In genomic region chr17:69497315-69497714, GRCm38 (mm10) we compare ENCODE assay signal across 36 mouse cellular contexts. TPM values are rescaled to one million over a fixed set of nuclear protein-coding genes. Genes with fewer than 3 reads are reported as not detected.
"Had no signal": no experiment of that assay in that cellular context is flagged by ENCODE, and none has a peak within 500 bp of the region (broad histone marks: within the 10 kb centered on the region; RNA-seq: fewer than 3 reads in every experiment).

No protein-coding gene starts in this region.

- H3K4me2 ChIP-seq: limb, embryonic 12.5 days; limb, embryonic 13.5 days; limb, embryonic 15.5 days; liver, embryonic 11.5 days; liver, embryonic 12.5 days; liver, embryonic 13.5 days; liver, embryonic 15.5 days; lung, embryonic 14.5 days; lung, embryonic 15.5 days; midbrain, embryonic 11.5 days; midbrain, embryonic 12.5 days; midbrain, embryonic 13.5 days; midbrain, embryonic 15.5 days had no signal

- H3K4me3 ChIP-seq: limb, embryonic 10.5 days; limb, embryonic 12.5 days; limb, embryonic 13.5 days; limb, embryonic 15.5 days; liver, embryonic 12.5 days; liver, embryonic 13.5 days; liver, embryonic 15.5 days; lung, embryonic 15.5 days; megakaryocyte, embryonic 14.5 days; midbrain, embryonic 10.5 days; midbrain, embryonic 12.5 days; midbrain, embryonic 13.5 days; midbrain, embryonic 15.5 days; myocyte had no signal

- DNase-seq: left cerebral cortex, postnatal 4 days; liver; liver, embryonic 13.5 days; liver, postnatal 0 days; lung, adult 18-20 months; lung, adult 2 months; lung, embryonic 14.5 days; lung, postnatal 10 days; lung, postnatal 14 days; lung, postnatal 36 days; lung, postnatal 4 days; midbrain, embryonic 14.5 days had no signal

- H3K9me3 ChIP-seq: limb, embryonic 10.5 days; limb, embryonic 12.5 days; limb, embryonic 13.5 days; limb, embryonic 15.5 days; liver, embryonic 12.5 days; liver, embryonic 13.5 days; liver, embryonic 15.5 days; lung, embryonic 15.5 days; midbrain, embryonic 10.5 days; midbrain, embryonic 12.5 days; midbrain, embryonic 13.5 days; midbrain, embryonic 15.5 days had no signal

- H3K36me3 ChIP-seq: limb, embryonic 10.5 days; limb, embryonic 12.5 days; limb, embryonic 13.5 days; limb, embryonic 15.5 days; liver, embryonic 12.5 days; liver, embryonic 13.5 days; liver, embryonic 15.5 days; lung, embryonic 15.5 days; midbrain, embryonic 10.5 days; midbrain, embryonic 12.5 days; midbrain, embryonic 13.5 days; midbrain, embryonic 15.5 days had no signal

- H3K27me3 ChIP-seq: limb, embryonic 12.5 days; limb, embryonic 13.5 days; limb, embryonic 15.5 days; liver, embryonic 12.5 days; liver, embryonic 13.5 days; liver, embryonic 15.5 days; lung, embryonic 15.5 days; megakaryocyte, embryonic 14.5 days; midbrain, embryonic 12.5 days; midbrain, embryonic 13.5 days; midbrain, embryonic 15.5 days had no signal

- H3K4me1 ChIP-seq: limb, embryonic 12.5 days; limb, embryonic 13.5 days; limb, embryonic 15.5 days; liver, embryonic 12.5 days; liver, embryonic 13.5 days; liver, embryonic 15.5 days; lung, embryonic 15.5 days; megakaryocyte, embryonic 14.5 days; midbrain, embryonic 15.5 days had no signal

- H3K27ac ChIP-seq: limb, embryonic 10.5 days; limb, embryonic 12.5 days; limb, embryonic 13.5 days; limb, embryonic 15.5 days; liver, embryonic 12.5 days; liver, embryonic 13.5 days; liver, embryonic 14.5 days; liver, embryonic 15.5 days; lung, embryonic 15.5 days; macrophage; midbrain, embryonic 10.5 days; midbrain, embryonic 12.5 days; midbrain, embryonic 13.5 days; midbrain, embryonic 15.5 days had no signal

- H3K9ac ChIP-seq: limb, embryonic 12.5 days; limb, embryonic 13.5 days; limb, embryonic 15.5 days; liver, embryonic 12.5 days; liver, embryonic 13.5 days; liver, embryonic 14.5 days; liver, embryonic 15.5 days; liver, postnatal 0 days; lung, embryonic 14.5 days; lung, embryonic 15.5 days; midbrain, embryonic 12.5 days; midbrain, embryonic 13.5 days; midbrain, embryonic 15.5 days had no signal

- ATAC-seq: liver, embryonic 12.5 days; liver, postnatal 0 days; lung, postnatal 0 days; midbrain, embryonic 13.5 days; midbrain, embryonic 15.5 days; midbrain, embryonic 16.5 days had no signal

RNA-seq across cellular contexts. Expression of gene Akain1, which starts 58.2 kb away (rescaled TPM):
- polyA plus RNA-seq: limb, embryonic 10.5 days; limb, embryonic 11.5 days; limb, embryonic 12.5 days; limb, embryonic 13.5 days; limb, embryonic 14.5 days; limb, embryonic 15.5 days; liver, adult 2 months; liver, embryonic 11.5 days; liver, embryonic 12.5 days; liver, embryonic 13.5 days; liver, embryonic 14.5 days; liver, embryonic 15.5 days; liver, embryonic 16.5 days; liver, postnatal 0 days; lung, adult 2 months; lung, embryonic 14.5 days; lung, embryonic 15.5 days; lung, embryonic 16.5 days; lung, postnatal 0 days; macrophage; midbrain, embryonic 10.5 days; midbrain, embryonic 12.5 days; myocyte had no signal
